Mouse (Mus musculus) E14TG2a.4 (cell line): ENCODE data around the gene Npw.

Source experiments
- H3K27me3 ChIP-seq: 2 replicates; pipeline ENCODE4 v1.6.1; 2014; ENCODE audit warnings: low read length, control low read depth; ENCODE audit not compliant: insufficient read depth
- H3K36me3 ChIP-seq: 2 replicates; pipeline ENCODE4 v1.6.1; 2014; ENCODE audit warnings: low read length, control low read depth; ENCODE audit not compliant: insufficient read depth
- H3K4me1 ChIP-seq: replicated peaks from 2 replicates; pipeline ENCODE4 v1.6.1; 2014; ENCODE audit warnings: low read depth, low read length, control low read depth
- H3K4me3 ChIP-seq: replicated peaks from 2 replicates; pipeline ENCODE4 v1.5.1; 2014; ENCODE audit warnings: mild to moderate bottlenecking, low read length
- H3K9me3 ChIP-seq: 2 replicates; pipeline ENCODE4 v1.6.1; 2014; ENCODE audit warnings: low read length, control low read depth
- CTCF ChIP-seq: conservative IDR thresholded peaks from 2 replicates; pipeline ENCODE4 v1.5.1; 2014; ENCODE audit warnings: low read length
- NANOG ChIP-seq: IDR thresholded peaks from 2 replicates; pipeline ENCODE4 v1.6.1; 2014; ENCODE audit warnings: borderline replicate concordance, low read length, mixed read lengths
- POU5F1 ChIP-seq: IDR thresholded peaks from 2 replicates; pipeline ENCODE4 v1.6.1; 2014; ENCODE audit warnings: low read length, borderline replicate concordance

Npw gene

GRCm38 (mm10) chr17:24696011-24696697 is 37.9 kb upstream of the Npw start, which contains the start of the genes Gfer and Noxo1:
Gene Gfer, minus strand, starts transcription at chr17:24696156.
Gene Noxo1, plus strand, starts transcription at chr17:24696234.
- TF ChIP-seq CTCF (no peak), NANOG (no peak), POU5F1 (no peak)
- Histone ChIP-seq H3K4me3 (peak within 1 kb of the TSS; percentile 95), H3K27me3 (peaks cover 2% of the 10 kb centered on the region), H3K4me1 (peaks cover 66% of the 10 kb centered on the region), H3K9me3 (no peaks in the 10 kb centered on the region), H3K36me3 (peaks cover 50% of the 10 kb centered on the region)

- TF ChIP-seq NANOG (no peak), POU5F1 (no peak), CTCF (no peak)
- Histone ChIP-seq H3K27me3 (peaks cover 8% of the 10 kb centered on the region), H3K4me3 (peak overlapping the region; percentile 95), H3K4me1 (peaks cover 66% of the 10 kb centered on the region), H3K36me3 (peaks cover 43% of the 10 kb centered on the region), H3K9me3 (no peaks in the 10 kb centered on the region)
Observed at GRCm38 (mm10) chr17:24695326-24696010, 37.2 kb upstream of the Npw start.

- no peak for TF ChIP-seq CTCF
- no peak for TF ChIP-seq NANOG
- TF ChIP-seq POU5F1, result no peak
- Histone ChIP-seq H3K9me3 (no peaks in the 10 kb centered on the region), H3K4me1 (peaks cover 62% of the 10 kb centered on the region), H3K27me3 (peaks cover 38% of the 10 kb centered on the region), H3K36me3 (peaks cover 26% of the 10 kb centered on the region), H3K4me3 (no peak overlapping the region)
Observed at GRCm38 (mm10) chr17:24692385-24692784, 34.1 kb upstream of the Npw start.

GRCm38 (mm10) chr17:24689251-24690081 is 31.2 kb upstream of the Npw start, which contains the start of gene Syngr3:
Gene Syngr3, minus strand, starts transcription at chr17:24689955.
- Histone ChIP-seq H3K4me3 (peak within 1 kb of the TSS; percentile 87), H3K4me1 (peaks cover 67% of the 10 kb centered on the region), H3K36me3 (peaks cover 22% of the 10 kb centered on the region), H3K27me3 (peaks cover 40% of the 10 kb centered on the region), H3K9me3 (no peaks in the 10 kb centered on the region)
- TF ChIP-seq CTCF (no peak), NANOG (no peak), POU5F1 (no peak)

GRCm38 (mm10) chr17:24687599-24687998 is 29.3 kb upstream of the Npw start:
- TF ChIP-seq NANOG (no peak), POU5F1 (no peak), CTCF (no peak)
- peaks cover 53% of the 10 kb centered on the region for H3K4me1 ChIP-seq
- H3K9me3 ChIP-seq, result no peaks in the 10 kb centered on the region
- peaks cover 8% of the 10 kb centered on the region for H3K36me3 ChIP-seq
- peak overlapping the region; percentile 69 for H3K4me3 ChIP-seq
- peaks cover 40% of the 10 kb centered on the region for H3K27me3 ChIP-seq

GRCm38 (mm10) chr17:24687146-24687595 is 28.9 kb upstream of the Npw start:
- peaks cover 49% of the 10 kb centered on the region for H3K4me1 ChIP-seq
- peaks cover 7% of the 10 kb centered on the region for H3K36me3 ChIP-seq
- no peaks in the 10 kb centered on the region for H3K9me3 ChIP-seq
- H3K27me3 ChIP-seq, result peaks cover 40% of the 10 kb centered on the region
- TF ChIP-seq POU5F1 (no peak), NANOG (no peak), CTCF (no peak)
- H3K4me3 ChIP-seq, result peak overlapping the region; percentile 69

GRCm38 (mm10) chr17:24686514-24686913 is 28.3 kb upstream of the Npw start:
- Histone ChIP-seq H3K4me3 (peak overlapping the region; percentile 75), H3K9me3 (no peaks in the 10 kb centered on the region), H3K36me3 (peaks cover 10% of the 10 kb centered on the region), H3K27me3 (peaks cover 40% of the 10 kb centered on the region), H3K4me1 (peaks cover 45% of the 10 kb centered on the region)
- TF ChIP-seq CTCF (no peak), NANOG (no peak), POU5F1 (no peak)
